Mouse (Mus musculus): ENCODE results near the gene Pold4.

The Pold4 gene

GRCm38 (mm10) chr19:4231253-4232185, at the start of gene Pold4:
TSS of gene Pold4 (plus strand) at chr19:4231899.
- in situ Hi-C loops (cut with MboI, MseI), result no loop called here

DNA sequence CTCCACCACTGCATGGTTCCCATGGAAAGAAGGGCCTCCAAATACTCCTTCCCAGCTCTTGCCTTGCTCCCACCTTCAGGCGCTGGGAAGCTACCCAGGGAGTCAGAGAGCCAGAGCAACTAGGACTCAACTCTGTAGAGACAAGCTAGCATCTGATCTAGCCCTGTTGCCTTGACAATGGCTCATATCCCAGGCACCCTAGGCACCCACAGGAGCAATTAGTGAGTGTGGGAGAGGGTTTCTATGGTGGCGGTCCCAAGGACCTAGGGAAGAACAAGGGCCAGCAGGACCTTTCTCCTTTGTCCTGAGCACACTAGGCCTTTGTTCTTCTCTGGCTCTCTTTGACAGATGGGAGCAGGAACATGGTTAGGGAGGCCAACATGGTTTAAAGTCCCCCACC, 48.0 kb upstream of the Pold4 start:
- in situ Hi-C loops (cut with MboI, MseI), result no loop called here

- in situ Hi-C loops (cut with MboI, MseI), result no loop called here
Observed at GRCm38 (mm10) chr19:4184976-4185975, 46.4 kb upstream of the Pold4 start.

DNA sequence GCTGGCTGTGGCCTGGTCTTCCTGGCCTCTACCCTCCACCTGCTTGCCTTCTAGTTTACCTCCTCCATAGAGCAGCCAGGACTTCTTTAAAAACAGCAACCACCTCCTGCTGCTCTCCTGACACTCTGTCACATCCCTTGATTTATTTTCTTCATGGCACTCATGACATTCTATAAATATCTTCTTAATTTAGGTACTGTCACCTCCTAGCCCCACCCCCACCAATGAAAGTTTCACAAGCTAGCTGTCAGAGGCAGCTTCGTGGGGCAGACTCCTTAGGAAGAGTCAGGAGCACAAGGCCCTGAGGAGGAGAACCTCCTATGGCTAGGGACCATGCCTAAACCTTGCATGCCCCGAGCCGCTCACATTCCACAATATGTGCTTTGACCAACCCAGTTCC, 44.4 kb upstream of the Pold4 start:
- in situ Hi-C loops (cut with MboI, MseI), result no loop called here

DNA sequence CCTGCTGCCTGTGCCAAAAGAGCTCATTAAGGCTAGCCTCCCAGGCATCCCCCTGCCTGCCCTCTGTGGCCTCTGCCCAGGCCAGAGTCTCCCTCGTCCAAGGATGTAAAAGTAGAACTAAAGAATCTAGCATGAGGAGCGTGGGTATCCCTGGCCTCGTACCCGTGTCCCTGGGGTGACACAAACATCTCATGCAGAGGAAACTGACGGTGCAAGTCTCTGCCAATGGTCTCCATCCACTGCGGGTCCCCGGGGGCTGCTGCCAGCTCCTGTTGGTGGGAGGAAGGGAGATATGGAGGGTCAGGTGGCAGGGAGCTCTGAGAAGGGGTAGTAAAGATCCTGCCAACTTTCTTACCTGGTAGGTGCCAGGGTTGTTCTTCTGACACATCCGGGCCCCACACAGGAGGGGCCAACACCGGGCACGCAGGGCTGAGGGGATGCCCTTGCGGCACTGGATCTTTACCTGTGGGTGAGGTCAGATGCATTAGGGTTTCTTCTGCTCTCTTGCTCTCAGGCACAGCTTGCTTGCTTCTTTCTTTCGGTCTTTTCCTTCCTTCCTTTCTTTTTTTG, 42.6 kb upstream of the Pold4 start:
- in situ Hi-C loops (cut with MboI, MseI), result no loop called here

DNA sequence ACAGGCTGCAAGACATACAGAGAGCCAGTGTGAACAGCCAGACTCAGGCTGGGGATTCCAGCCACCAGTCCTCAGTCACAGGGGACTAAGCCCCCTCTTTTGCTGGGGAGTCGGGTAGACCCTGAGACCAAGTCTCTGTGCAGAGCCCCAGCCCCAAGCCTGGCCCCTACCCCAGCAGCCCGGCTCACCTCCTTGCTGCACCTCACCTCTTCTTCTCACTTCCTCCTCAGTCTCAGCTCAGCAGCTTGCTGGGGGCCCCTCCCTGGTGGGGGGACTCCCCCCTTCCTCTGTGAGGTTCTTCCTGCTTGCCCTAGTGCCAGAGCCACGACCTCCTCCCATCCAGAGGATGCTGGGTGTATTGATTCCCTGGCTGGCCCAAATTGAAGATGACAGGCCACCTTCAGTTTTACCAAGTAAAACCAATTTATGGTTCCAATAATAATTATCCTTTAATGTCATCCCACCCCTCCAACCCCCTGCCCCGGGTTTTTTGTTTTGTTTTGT, 40.8 kb upstream of the Pold4 start, which contains the start of gene Tbc1d10c:
Gene Tbc1d10c (minus strand): TSS at position 454 of the 504 bp plus-strand sequence.
- in situ Hi-C loops (cut with MboI, MseI), result no loop called here

DNA sequence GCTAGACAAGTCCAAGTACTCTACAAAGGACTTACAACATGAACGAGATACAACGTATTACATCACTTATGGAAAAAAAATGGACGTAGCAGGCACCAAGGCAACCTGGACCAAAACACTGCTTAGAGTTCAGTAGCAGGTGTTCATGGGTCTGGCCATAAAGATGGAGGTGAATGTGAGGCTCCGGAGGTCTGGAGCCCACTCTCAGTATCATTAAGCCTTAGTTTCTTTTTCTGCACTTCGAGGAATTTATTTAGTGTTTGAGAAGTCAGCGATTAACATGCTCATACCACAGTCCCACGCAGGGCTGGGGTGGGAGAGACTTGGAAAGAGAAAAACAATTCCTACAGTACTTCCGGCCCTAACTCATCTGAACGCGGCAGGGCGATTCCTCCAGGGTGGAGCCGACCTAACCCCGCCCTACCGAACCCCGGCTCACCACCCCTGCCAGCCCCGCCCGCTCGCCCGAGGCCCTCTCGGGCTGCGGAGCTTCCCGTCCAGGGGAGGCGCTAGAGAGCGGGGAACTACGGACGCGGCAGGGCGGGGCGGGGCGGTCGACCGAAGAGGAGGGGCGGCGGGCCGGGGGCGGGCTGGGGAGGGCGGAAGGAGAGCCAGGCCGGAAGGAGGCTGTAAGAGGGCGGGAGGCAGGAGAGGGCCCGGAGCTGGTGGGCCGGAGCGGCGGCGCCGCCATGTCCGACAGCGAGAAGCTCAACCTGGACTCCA, 40.0 kb upstream of the Pold4 start, which contains the start of gene Ppp1ca:
Gene Ppp1ca (plus strand): TSS at position 538 of the 723 bp plus-strand sequence.
- in situ Hi-C loops (cut with MboI, MseI), result no loop called here

DNA sequence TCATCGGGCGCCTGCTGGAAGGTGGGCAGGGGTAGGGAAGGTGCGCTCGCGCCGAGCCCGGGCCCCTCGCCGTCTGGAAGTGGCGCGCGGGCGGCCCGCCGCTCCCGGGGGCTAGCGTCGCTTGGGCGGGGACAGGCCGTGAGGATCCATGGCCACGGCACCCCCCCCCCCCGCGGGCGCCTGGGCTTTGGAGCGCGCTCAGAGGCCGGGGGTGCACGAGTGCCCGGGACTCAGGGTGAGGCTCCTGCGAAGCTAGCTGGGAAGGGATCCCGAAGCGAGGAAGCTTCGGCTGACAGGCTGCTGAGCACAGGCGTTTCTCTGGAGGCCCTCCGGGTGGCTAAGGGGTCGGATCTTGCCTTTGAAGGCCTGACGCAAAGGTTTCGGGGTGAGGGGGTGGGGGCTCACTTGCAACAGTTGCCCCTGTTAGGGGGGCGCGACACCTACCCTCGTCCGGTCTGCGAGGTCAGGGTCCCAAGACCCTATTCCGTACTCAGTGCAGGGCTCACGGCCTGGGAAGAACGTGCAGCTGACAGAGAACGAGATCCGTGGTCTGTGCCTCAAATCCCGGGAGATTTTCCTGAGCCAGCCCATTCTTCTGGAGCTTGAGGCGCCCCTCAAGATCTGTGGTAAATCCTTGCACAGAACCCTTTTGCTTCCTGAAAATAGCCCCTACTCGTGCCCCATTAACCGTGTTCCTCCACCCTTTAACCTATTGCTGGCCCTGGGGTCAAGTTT, 39.3 kb upstream of the Pold4 start:
- in situ Hi-C loops (cut with MboI, MseI), result no loop called here

DNA sequence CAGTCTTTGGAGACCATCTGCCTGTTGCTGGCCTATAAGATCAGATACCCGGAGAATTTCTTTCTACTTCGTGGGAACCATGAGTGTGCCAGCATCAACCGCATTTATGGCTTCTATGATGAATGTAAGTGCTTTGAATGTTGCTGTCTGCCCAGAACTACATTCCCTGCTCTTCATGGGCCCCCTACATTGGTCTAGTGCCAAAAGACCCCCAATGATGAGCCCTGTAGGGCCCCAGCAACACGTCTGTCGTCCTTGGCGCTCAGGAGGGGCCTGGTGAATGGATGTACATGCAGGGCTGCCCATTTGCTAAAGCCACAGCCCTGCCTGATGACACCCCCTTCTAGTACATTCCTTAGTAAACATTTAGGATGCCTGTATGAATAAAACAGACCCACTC, 38.6 kb upstream of the Pold4 start:
- in situ Hi-C loops (cut with MboI, MseI), result no loop called here

- in situ Hi-C loops (cut with MboI, MseI), result no loop called here
Observed at GRCm38 (mm10) chr19:4194021-4194724, 37.5 kb upstream of the Pold4 start.

- in situ Hi-C loops (cut with MboI, MseI), result no loop called here
Observed at GRCm38 (mm10) chr19:4194776-4195650, 36.7 kb upstream of the Pold4 start.

DNA sequence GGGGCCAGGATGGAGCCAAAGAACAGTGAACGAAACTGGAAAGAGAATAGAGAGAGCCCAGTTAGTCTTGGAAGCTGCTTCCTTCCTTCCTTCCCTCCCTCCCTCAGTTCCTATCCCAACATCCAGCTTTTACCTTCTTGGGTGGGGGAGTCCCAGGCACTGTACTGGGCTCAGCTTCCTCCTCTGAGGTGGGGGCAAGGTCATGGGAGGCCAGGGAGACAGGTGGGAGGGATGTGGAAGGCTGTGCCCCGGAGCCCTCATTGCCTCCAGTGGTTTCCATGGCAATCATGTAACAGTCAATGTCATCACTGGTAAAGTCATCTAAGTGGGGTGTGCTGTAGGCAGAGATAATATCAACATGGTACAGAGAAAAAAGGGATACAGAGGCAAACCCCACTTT, 35.7 kb upstream of the Pold4 start:
- in situ Hi-C loops (cut with MboI, MseI), result no loop called here

DNA sequence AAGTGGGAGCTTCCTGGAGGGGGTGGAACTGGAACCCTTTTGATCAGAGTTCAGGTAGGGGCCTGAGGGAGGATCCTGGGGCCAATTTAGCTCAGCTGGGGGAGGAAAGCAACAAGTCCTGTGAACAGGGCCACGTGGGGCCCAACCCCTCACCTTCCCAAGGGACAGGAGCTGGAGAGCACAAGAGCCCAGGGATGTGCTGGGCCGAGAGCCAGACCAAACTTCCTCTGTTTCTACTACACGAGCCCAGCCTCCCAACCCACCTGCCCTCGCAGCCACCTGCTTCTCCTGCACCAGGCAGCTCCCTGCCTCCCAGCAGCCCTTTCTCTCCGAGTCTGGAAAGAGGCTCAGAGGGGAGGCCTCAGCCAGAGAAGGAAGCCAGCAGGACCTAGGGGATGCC, 35.2 kb upstream of the Pold4 start:
- in situ Hi-C loops (cut with MboI, MseI), result no loop called here

DNA sequence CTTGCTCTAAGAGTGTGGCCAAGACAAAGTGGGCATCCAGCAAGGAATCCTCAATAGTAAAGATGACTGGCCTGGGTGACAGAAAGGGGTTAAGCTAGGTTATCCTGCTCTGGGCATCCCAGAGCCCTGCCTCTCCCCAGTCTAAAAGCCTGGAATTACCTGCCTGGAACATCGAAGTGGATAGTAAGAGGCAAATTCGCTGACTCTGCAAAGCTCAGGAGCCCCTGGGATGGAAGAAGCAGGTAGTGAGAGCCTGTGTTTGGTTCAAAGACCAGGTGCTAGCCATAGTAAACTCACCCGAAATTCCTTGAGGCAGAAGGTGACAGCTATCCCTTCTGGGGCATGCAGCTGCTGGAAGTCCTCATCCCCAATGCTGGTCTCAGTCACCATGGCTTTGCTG, 34.5 kb upstream of the Pold4 start:
- in situ Hi-C loops (cut with MboI, MseI), result no loop called here

- in situ Hi-C loops (cut with MboI, MseI), result no loop called here
Observed at GRCm38 (mm10) chr19:4201291-4201909, 30.3 kb upstream of the Pold4 start, which contains the start of gene Rad9a. TSS of gene Rad9a (minus strand) at chr19:4201662.

GRCm38 (mm10) chr19:4202149-4202548, 29.6 kb upstream of the Pold4 start:
- in situ Hi-C loops (cut with MboI, MseI), result no loop called here

DNA sequence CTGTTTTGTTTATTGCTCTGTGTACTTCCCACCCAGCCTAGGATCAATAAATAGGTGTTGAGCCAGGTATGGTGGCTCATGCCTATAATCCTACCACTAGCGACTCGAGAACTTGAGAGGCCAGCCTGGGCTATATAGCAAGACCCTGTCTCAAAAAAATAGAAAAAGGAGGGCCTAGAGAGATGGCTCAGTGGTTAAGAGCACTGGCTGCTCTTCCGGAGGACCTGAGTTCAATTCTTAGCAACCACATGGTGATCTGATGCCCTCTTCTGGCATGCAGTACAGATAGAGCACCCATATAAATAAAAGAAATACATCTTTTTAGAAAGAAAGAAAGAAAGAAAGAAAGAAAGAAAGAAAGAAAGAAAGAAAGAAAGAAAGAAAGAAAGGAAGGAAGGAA, 28.6 kb upstream of the Pold4 start:
- in situ Hi-C loops (cut with MboI, MseI), result no loop called here

Data from T-helper 2 cell (primary cell).